Mouse (Mus musculus): ENCODE results near the gene Pacs1. TPM values are rescaled to one million over a fixed set of nuclear protein-coding genes. Genes with fewer than 3 reads are reported as not detected.
"Not testable (repeated sequence)": the region's sequence is repeated elsewhere in the genome, so short reads cannot be mapped to it uniquely, and the experiment has no call there.

Pacs1 gene
- polyA plus RNA-seq, 1 experiment from 2014 or later = 36.6 TPM

GRCm38 (mm10) chr19:5187439-5187838, 85.5 kb downstream of the Pacs1 start:
- Histone ChIP-seq H3K9ac (no peak overlapping the region), H3K27ac (no peak overlapping the region), H3K4me2 (replicated peaks) (no peak overlapping the region), H3K36me3 (no peaks in the 10 kb centered on the region), H3K27me3 (no peaks in the 10 kb centered on the region), H3K4me1 (peaks cover 12% of the 10 kb centered on the region), H3K4me3 (no peak overlapping the region), H3K9me3 (replicated peaks) (0 out of 2 replicates have a peak, but pooled peaks cover 5% of the 10 kb centered on the region)
- WGBS = 87% methylated on average over 2 of the region's 2 CpGs
- no peak for ATAC-seq (ENCODE audit: low FRiP score)

DNA sequence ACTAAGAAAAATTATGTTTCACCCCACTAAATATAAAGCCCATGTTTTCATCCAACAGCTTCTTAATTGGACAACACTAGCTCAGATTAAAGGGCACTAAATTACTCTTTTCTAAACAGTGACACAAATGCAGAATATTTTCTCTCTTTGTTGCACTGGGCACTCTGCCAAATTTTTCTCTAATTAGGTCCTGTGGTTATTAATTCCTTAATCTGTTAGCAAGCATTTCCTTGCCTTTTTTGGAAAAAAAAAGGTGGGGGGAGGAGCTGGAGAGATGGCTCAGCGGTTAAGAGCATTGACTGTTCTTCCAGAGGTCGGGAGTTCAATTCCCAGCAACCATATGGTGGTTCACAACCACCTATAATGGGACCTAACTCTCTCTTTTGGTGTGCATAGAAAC, 91.0 kb downstream of the Pacs1 start:
- ATAC-seq (ENCODE audit: low FRiP score) = no peak
- H3K27me3 ChIP-seq = no peaks in the 10 kb centered on the region
- no peak overlapping the region for H3K9ac ChIP-seq
- no peaks in the 10 kb centered on the region for H3K4me1 ChIP-seq
- 0 out of 2 replicates have a peak, but pooled peaks cover 5% of the 10 kb centered on the region for H3K9me3 ChIP-seq (replicated peaks)
- no peak overlapping the region for H3K4me2 ChIP-seq (replicated peaks)
- H3K4me3 ChIP-seq = no peak overlapping the region
- H3K36me3 ChIP-seq = no peaks in the 10 kb centered on the region
- 70% methylated on average over 2 of the region's 2 CpGs for WGBS
- no peak overlapping the region for H3K27ac ChIP-seq

DNA sequence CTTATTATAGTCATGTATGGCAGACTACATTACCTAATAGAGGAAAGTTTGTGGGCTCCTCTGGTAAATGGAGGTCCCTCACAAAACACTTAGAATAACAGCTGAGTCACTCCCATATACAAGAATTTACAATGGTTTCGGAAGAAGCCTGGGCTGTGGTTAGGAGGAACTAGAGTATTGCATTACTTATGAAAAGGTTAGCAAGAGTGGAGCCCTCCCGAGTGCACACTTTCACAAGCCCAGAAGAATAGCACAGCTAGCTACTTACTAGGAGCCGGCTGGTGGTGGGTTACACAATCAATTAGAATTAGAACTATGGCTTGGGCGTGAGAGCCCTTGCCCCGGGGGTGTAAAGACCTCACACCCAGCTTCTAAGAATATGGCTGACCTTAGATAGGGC, 94.3 kb downstream of the Pacs1 start:
- no peak overlapping the region for H3K4me3 ChIP-seq
- WGBS = 74% methylated on average over 5 of the region's 5 CpGs
- H3K4me2 ChIP-seq (replicated peaks) = no peak overlapping the region
- H3K36me3 ChIP-seq = no peaks in the 10 kb centered on the region
- no peaks in the 10 kb centered on the region for H3K9me3 ChIP-seq (replicated peaks)
- no peak overlapping the region for H3K27ac ChIP-seq
- no peak for ATAC-seq (ENCODE audit: low FRiP score)
- no peak overlapping the region for H3K9ac ChIP-seq
- no peaks in the 10 kb centered on the region for H3K4me1 ChIP-seq
- no peaks in the 10 kb centered on the region for H3K27me3 ChIP-seq

DNA sequence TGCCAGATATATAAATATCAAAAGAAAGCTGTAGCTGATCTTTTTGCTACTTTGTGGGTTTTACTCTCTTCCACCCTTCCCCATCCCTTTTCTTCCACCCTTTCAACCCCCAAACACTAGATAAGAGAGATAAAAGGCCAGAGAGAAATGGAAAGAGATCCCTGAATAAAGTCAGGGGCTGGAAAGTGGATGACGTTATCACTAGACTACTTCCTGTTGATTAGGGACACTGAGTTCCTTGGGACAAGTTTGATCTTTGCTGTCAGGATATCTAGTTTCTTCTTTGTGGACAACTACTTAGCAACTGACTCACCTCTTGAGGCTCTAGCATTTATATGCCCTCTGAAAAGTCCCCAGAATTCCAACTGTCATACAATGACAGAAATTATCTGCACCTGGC, 102.5 kb downstream of the Pacs1 start:
- H3K9ac ChIP-seq = no peak overlapping the region
- peaks cover 4% of the 10 kb centered on the region; the same call in 1 of the 2 replicates for H3K36me3 ChIP-seq
- H3K4me2 ChIP-seq (replicated peaks) = no peak overlapping the region
- no peaks in the 10 kb centered on the region for H3K9me3 ChIP-seq (replicated peaks)
- no peaks in the 10 kb centered on the region for H3K27me3 ChIP-seq
- no peak overlapping the region for H3K4me3 ChIP-seq
- ATAC-seq (ENCODE audit: low FRiP score) = no peak
- 94% methylated on average over 1 of the region's 1 CpGs for WGBS
- no peak overlapping the region for H3K27ac ChIP-seq
- H3K4me1 ChIP-seq = no peaks in the 10 kb centered on the region

DNA sequence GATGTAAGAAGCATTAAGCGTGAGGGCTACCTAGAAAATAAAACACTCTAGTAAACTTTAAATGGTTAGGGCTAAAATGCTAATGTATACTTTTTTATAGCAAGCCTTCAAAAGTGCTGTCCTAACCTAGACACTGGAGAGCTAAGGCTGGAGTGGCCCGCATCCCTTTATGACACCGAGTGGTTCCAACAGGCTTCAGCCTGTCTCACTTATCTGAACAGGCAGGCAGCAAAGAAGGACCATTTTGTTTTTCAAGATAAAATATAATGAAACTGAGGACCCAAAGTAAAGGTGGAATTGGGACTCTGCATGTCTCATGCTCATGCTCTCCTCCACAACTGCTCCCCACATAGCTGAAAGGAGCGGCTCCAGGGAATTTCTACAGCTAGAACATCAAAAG, 105.4 kb downstream of the Pacs1 start:
- H3K4me2 ChIP-seq (replicated peaks) = no peak overlapping the region
- no peak overlapping the region for H3K9ac ChIP-seq
- H3K4me3 ChIP-seq = no peak overlapping the region
- 89% methylated on average over 4 of the region's 4 CpGs for WGBS
- peaks cover 4% of the 10 kb centered on the region; the same call in 1 of the 2 replicates for H3K36me3 ChIP-seq
- ATAC-seq (ENCODE audit: low FRiP score) = no peak
- H3K27ac ChIP-seq = no peak overlapping the region
- no peaks in the 10 kb centered on the region for H3K9me3 ChIP-seq (replicated peaks)
- no peaks in the 10 kb centered on the region for H3K4me1 ChIP-seq
- H3K27me3 ChIP-seq = no peaks in the 10 kb centered on the region

- Histone ChIP-seq H3K4me3 (no peak overlapping the region), H3K36me3 (peaks cover 4% of the 10 kb centered on the region; the same call in 1 of the 2 replicates), H3K9ac (no peak overlapping the region), H3K4me2 (replicated peaks) (no peak overlapping the region), H3K4me1 (no peaks in the 10 kb centered on the region), H3K27ac (no peak overlapping the region), H3K27me3 (no peaks in the 10 kb centered on the region), H3K9me3 (replicated peaks) (no peaks in the 10 kb centered on the region)
- ATAC-seq (ENCODE audit: low FRiP score) = no peak
- 73% methylated on average over 2 of the region's 2 CpGs for WGBS
Measured at GRCm38 (mm10) chr19:5164380-5164779, 108.5 kb downstream of the Pacs1 start.

- H3K4me3 ChIP-seq = no peak overlapping the region
- H3K9me3 ChIP-seq (replicated peaks) = no peaks in the 10 kb centered on the region
- H3K9ac ChIP-seq = no peak overlapping the region
- H3K27ac ChIP-seq = no peak overlapping the region
- no peak for ATAC-seq (ENCODE audit: low FRiP score)
- H3K4me1 ChIP-seq = no peaks in the 10 kb centered on the region
- 93% methylated on average over 3 of the region's 3 CpGs for WGBS
- H3K27me3 ChIP-seq = no peaks in the 10 kb centered on the region
- no peak overlapping the region for H3K4me2 ChIP-seq (replicated peaks)
- peaks cover 4% of the 10 kb centered on the region; the same call in 1 of the 2 replicates for H3K36me3 ChIP-seq
Measured at GRCm38 (mm10) chr19:5161913-5162312, 111.0 kb downstream of the Pacs1 start.

- Histone ChIP-seq H3K4me3 (no peak overlapping the region), H3K4me1 (no peaks in the 10 kb centered on the region), H3K27me3 (no peaks in the 10 kb centered on the region), H3K36me3 (peaks cover 28% of the 10 kb centered on the region), H3K9me3 (replicated peaks) (no peaks in the 10 kb centered on the region), H3K4me2 (replicated peaks) (no peak overlapping the region), H3K27ac (no peak overlapping the region), H3K9ac (no peak overlapping the region)
- 92% methylated on average over 6 of the region's 6 CpGs for WGBS
- ATAC-seq (ENCODE audit: low FRiP score) = no peak
Measured at GRCm38 (mm10) chr19:5152261-5152660, 120.7 kb downstream of the Pacs1 start.

DNA sequence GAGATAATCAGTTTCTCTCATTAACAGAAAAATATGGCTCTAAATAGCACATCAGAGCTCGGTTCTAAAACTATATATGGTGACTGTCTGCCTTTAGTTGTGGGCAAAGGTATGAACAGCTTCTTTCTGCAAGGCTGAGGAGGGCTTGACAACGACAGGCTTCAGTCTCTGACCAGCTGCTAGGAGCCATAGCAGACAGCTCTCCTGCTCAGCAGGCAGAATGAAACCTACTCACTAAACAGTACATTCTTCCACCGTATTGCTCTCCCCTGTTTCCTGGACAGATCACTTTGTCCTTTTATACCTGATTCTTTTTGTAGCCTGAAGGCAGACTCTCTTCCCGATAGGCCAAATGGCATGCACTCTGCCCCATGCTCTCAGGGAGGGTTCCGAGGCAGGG, 121.2 kb downstream of the Pacs1 start:
- 87% methylated on average over 5 of the region's 5 CpGs for WGBS
- H3K9ac ChIP-seq = no peak overlapping the region
- H3K4me2 ChIP-seq (replicated peaks) = no peak overlapping the region
- no peak for ATAC-seq (ENCODE audit: low FRiP score)
- H3K4me1 ChIP-seq = no peaks in the 10 kb centered on the region
- peaks cover 28% of the 10 kb centered on the region for H3K36me3 ChIP-seq
- no peaks in the 10 kb centered on the region for H3K9me3 ChIP-seq (replicated peaks)
- no peak overlapping the region for H3K27ac ChIP-seq
- no peaks in the 10 kb centered on the region for H3K27me3 ChIP-seq
- no peak overlapping the region for H3K4me3 ChIP-seq

GRCm38 (mm10) chr19:5151331-5151730, 121.6 kb downstream of the Pacs1 start:
- peaks cover 31% of the 10 kb centered on the region for H3K36me3 ChIP-seq
- no peaks in the 10 kb centered on the region for H3K9me3 ChIP-seq (replicated peaks)
- no peak overlapping the region for H3K9ac ChIP-seq
- ATAC-seq (ENCODE audit: low FRiP score) = no peak
- no peak overlapping the region for H3K27ac ChIP-seq
- WGBS = 45% methylated on average over 3 of the region's 3 CpGs
- H3K27me3 ChIP-seq = no peaks in the 10 kb centered on the region
- no peak overlapping the region for H3K4me3 ChIP-seq
- no peak overlapping the region for H3K4me2 ChIP-seq (replicated peaks)
- no peaks in the 10 kb centered on the region for H3K4me1 ChIP-seq

DNA sequence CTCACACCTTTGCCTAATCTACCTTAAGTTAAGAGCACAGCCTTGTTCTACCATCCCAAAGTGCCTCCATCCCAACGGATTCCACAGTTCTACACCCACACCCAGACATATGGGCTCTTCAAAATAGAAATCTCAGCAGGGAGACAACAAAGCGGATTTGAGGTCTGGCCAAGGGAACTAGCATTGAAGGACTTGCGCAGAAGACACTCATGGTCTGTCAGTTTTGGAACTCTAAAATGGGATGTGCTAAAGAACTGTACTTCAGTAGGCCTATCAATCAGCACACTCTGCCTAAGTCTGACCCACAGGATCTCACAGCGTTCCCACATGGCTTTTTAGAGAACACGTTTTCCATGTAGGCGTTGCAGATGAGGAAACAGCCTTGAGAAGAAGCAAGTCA, 122.6 kb downstream of the Pacs1 start:
- peaks cover 25% of the 10 kb centered on the region for H3K36me3 ChIP-seq
- H3K4me2 ChIP-seq (replicated peaks) = no peak overlapping the region
- H3K9me3 ChIP-seq (replicated peaks) = no peaks in the 10 kb centered on the region
- H3K9ac ChIP-seq = no peak overlapping the region
- ATAC-seq (ENCODE audit: low FRiP score) = no peak
- no peaks in the 10 kb centered on the region for H3K27me3 ChIP-seq
- H3K27ac ChIP-seq = no peak overlapping the region
- WGBS = 92% methylated on average over 6 of the region's 6 CpGs
- H3K4me1 ChIP-seq = no peaks in the 10 kb centered on the region
- no peak overlapping the region for H3K4me3 ChIP-seq

DNA sequence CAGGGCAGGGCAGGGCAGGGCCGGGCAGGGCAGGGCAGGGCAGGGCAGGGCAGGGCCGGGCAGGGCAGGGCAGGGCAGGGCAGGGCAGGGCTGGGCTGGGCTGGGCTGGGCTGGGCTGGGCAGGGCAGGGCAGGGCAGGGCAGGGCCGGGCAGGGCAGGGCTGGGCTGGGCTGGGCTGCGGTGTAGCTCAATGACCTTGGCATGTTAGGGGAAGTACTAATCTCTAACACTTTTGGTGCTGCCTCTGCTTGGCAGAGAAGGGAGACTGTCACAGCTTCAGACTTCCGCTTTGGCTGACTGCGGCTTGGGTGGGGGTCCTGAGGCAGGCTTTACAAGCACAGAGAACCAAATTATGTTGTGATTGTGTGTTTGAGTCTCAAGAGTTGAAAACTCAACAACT, 123.9 kb downstream of the Pacs1 start:
- H3K9me3 ChIP-seq (replicated peaks); H3K4me3 ChIP-seq; H3K4me1 ChIP-seq; H3K4me2 ChIP-seq (replicated peaks); H3K9ac ChIP-seq; H3K27ac ChIP-seq; H3K27me3 ChIP-seq; ATAC-seq (ENCODE audit: low FRiP score): not testable (repeated sequence)
- peaks cover 33% of the 10 kb centered on the region for H3K36me3 ChIP-seq
- 92% methylated on average over 3 of the region's 6 CpGs for WGBS

DNA sequence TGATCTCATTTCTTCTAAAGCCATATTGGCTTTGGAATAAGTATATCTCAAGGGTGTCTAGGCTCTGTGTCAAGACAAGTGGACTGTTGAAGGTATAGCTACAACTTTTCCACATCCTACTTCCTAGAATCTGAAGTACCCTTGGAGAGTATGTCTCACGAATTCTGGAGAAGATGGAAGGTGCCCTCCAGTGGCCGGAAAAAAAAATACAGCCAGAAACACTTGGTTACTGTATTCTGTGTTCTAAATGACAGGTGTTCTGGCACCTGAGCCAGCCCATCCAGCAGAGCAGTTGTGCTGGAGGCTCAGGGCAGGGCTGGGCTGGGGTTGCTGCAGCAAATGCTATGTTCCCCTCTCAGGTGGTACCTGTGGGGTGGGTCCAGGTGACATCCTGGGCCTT, 133.3 kb downstream of the Pacs1 start:
- no peak overlapping the region for H3K27ac ChIP-seq
- WGBS = 0% methylated on average over 2 of the region's 2 CpGs
- H3K4me1 ChIP-seq = no peaks in the 10 kb centered on the region
- H3K36me3 ChIP-seq = peaks cover 38% of the 10 kb centered on the region
- H3K27me3 ChIP-seq = no peaks in the 10 kb centered on the region
- no peak overlapping the region for H3K9ac ChIP-seq
- no peak overlapping the region for H3K4me3 ChIP-seq
- no peaks in the 10 kb centered on the region for H3K9me3 ChIP-seq (replicated peaks)
- H3K4me2 ChIP-seq (replicated peaks) = no peak overlapping the region
- ATAC-seq (ENCODE audit: low FRiP score) = no peak

Measured in hindbrain, embryonic 12.5 days (tissue).